Mouse (Mus musculus) midbrain, embryonic 16.5 days (tissue): Measurements from ENCODE around the gene Lamc3. TPM values are rescaled to one million over a fixed set of nuclear protein-coding genes. Genes with fewer than 3 reads are reported as not detected.
A peak's percentile ranks its signal among the peaks of the same experiment; 100 is the strongest.

Experiments used
- ATAC-seq: fragments of 200-750 bp; cut with Nextera tagmentation; 2 replicates; pipeline ENCODE4 v1.8.0; 2017; ENCODE audit warnings: moderate TSS enrichment
- H3K27ac ChIP-seq: fragments of 300-500 bp; sonication (generic); 2 replicates; pipeline ENCODE4 v1.5.1; 2014; ENCODE audit warnings: mild to moderate bottlenecking, low read length, mixed read lengths
- H3K27me3 ChIP-seq: fragments of 300-500 bp; sonication (generic); 2 replicates; pipeline ENCODE4 v1.6.1; 2014; ENCODE audit warnings: low read depth, low read length, mixed read lengths; ENCODE audit not compliant: control insufficient read depth, insufficient read depth
- H3K36me3 ChIP-seq: fragments of 300-500 bp; sonication (generic); 2 replicates; pipeline ENCODE4 v1.6.1; 2014; ENCODE audit warnings: mild to moderate bottlenecking, low read length, moderate library complexity, mixed read lengths; ENCODE audit not compliant: control insufficient read depth, insufficient read depth
- H3K4me1 ChIP-seq: fragments of 300-500 bp; sonication (generic); 2 replicates; pipeline ENCODE4 v1.6.1; 2014; ENCODE audit warnings: mild to moderate bottlenecking, low read length, mixed read lengths; ENCODE audit not compliant: control insufficient read depth, insufficient read depth
- H3K4me2 ChIP-seq: fragments of 300-500 bp; sonication (generic); 2 replicates; pipeline ENCODE4 v1.6.1; 2014; ENCODE audit warnings: mild to moderate bottlenecking, low read length, mixed read lengths
- H3K4me3 ChIP-seq: fragments of 300-500 bp; sonication (generic); 2 replicates; pipeline ENCODE4 v1.5.1; 2014; ENCODE audit warnings: low read depth, mild to moderate bottlenecking, low read length, moderate library complexity, mixed read lengths
- H3K9ac ChIP-seq: fragments of 300-500 bp; sonication (generic); 2 replicates; pipeline ENCODE4 v1.6.1; 2014; ENCODE audit warnings: low read depth, low read length, mixed read lengths
- H3K9me3 ChIP-seq: fragments of 300-500 bp; sonication (generic); replicated peaks from 2 replicates; pipeline ENCODE4 v1.6.1; 2014; ENCODE audit warnings: mild to moderate bottlenecking, low read length, mixed read lengths; ENCODE audit not compliant: control insufficient read depth, poor library complexity, severe bottlenecking
- WGBS: fragments of 180-500 bp; shearing (Covaris S2); extraction: QIAGEN DNeasy Blood & Tissue Kit; methylation state at CpG from one replicate; pipeline ENCODE4 v1.1.7; 2014; 5-methylcytosine and 5-hydroxymethylcytosine counted together
- polyA plus RNA-seq: library from polyadenylated mRNA; unstranded; fragments of >200 nt; fragmentation: Nextera tagmentation; extraction: Ambion mirVana; gene quantifications from 2 replicates; pipeline ENCODE4 v1.2.1, GENCODE M21; 2015

Gene Lamc3
- polyA plus RNA-seq, 1 experiment from 2014 or later = 3.9 TPM

GRCm38 (mm10) chr2:31952725-31953124 is 65.6 kb downstream of the Lamc3 start:
- H3K27me3 ChIP-seq = no peaks in the 10 kb centered on the region; the same call in 1 of the 2 replicates
- WGBS = 82% methylated on average over 3 of the region's 3 CpGs
- H3K36me3 ChIP-seq = no peaks in the 10 kb centered on the region
- H3K4me1 ChIP-seq = peaks cover 21% of the 10 kb centered on the region
- no peak overlapping the region for H3K27ac ChIP-seq
- no peak overlapping the region for H3K9ac ChIP-seq
- H3K4me3 ChIP-seq = no peak overlapping the region
- H3K4me2 ChIP-seq = 0 out of 2 replicates have a peak overlapping the region, but pooled peaks have one; percentile 9
- no peak for ATAC-seq
- H3K9me3 ChIP-seq = no peaks in the 10 kb centered on the region

- no peak overlapping the region for H3K4me2 ChIP-seq
- H3K27me3 ChIP-seq = no peaks in the 10 kb centered on the region
- ATAC-seq = no peak
- no peaks in the 10 kb centered on the region for H3K9me3 ChIP-seq
- no peaks in the 10 kb centered on the region for H3K36me3 ChIP-seq
- peaks cover 21% of the 10 kb centered on the region for H3K4me1 ChIP-seq
- 91% methylated on average over 8 of the region's 8 CpGs for WGBS
- no peak overlapping the region for H3K4me3 ChIP-seq
- no peak overlapping the region for H3K9ac ChIP-seq
- no peak overlapping the region for H3K27ac ChIP-seq
These were observed 66.6 kb downstream of the Lamc3 start for GRCm38 (mm10) chr2:31953687-31954086.

- no peak overlapping the region for H3K9ac ChIP-seq
- 83% methylated on average over 9 of the region's 9 CpGs for WGBS
- no peak overlapping the region for H3K4me2 ChIP-seq
- H3K27me3 ChIP-seq = no peaks in the 10 kb centered on the region
- no peaks in the 10 kb centered on the region for H3K9me3 ChIP-seq
- no peaks in the 10 kb centered on the region for H3K36me3 ChIP-seq
- ATAC-seq = no peak
- peaks cover 19% of the 10 kb centered on the region for H3K4me1 ChIP-seq
- H3K4me3 ChIP-seq = no peak overlapping the region
- no peak overlapping the region for H3K27ac ChIP-seq
These were observed 67.7 kb downstream of the Lamc3 start for GRCm38 (mm10) chr2:31954779-31955181.

GRCm38 (mm10) chr2:31955686-31956085 is 68.6 kb downstream of the Lamc3 start:
- WGBS = 82% methylated on average over 5 of the region's 5 CpGs
- H3K27me3 ChIP-seq = no peaks in the 10 kb centered on the region

GRCm38 (mm10) chr2:31957211-31957610 is 70.1 kb downstream of the Lamc3 start:
- WGBS = 93% methylated on average over 10 of the region's 10 CpGs

More at GRCm38 (mm10) chr2:31955686-31956085, 68.6 kb downstream of the Lamc3 start:
- H3K9me3 ChIP-seq = no peaks in the 10 kb centered on the region
- H3K36me3 ChIP-seq = no peaks in the 10 kb centered on the region
- H3K4me3 ChIP-seq = no peak overlapping the region
- no peak overlapping the region for H3K27ac ChIP-seq
- ATAC-seq = no peak
- peaks cover 14% of the 10 kb centered on the region for H3K4me1 ChIP-seq
- no peak overlapping the region for H3K4me2 ChIP-seq
- H3K9ac ChIP-seq = no peak overlapping the region

GRCm38 (mm10) chr2:31960986-31961385 is 73.9 kb downstream of the Lamc3 start:
- Histone ChIP-seq H3K27me3 (no peaks in the 10 kb centered on the region), H3K4me2 (no peak overlapping the region), H3K9me3 (no peaks in the 10 kb centered on the region), H3K9ac (no peak overlapping the region), H3K4me3 (no peak overlapping the region), H3K4me1 (no peaks in the 10 kb centered on the region; the same call in 1 of the 2 replicates), H3K27ac (no peak overlapping the region), H3K36me3 (no peaks in the 10 kb centered on the region)
- no peak for ATAC-seq
- 96% methylated on average over 8 of the region's 8 CpGs for WGBS

More at GRCm38 (mm10) chr2:31957211-31957610, 70.1 kb downstream of the Lamc3 start:
- Histone ChIP-seq H3K36me3 (no peaks in the 10 kb centered on the region), H3K9me3 (no peaks in the 10 kb centered on the region), H3K4me2 (no peak overlapping the region), H3K27ac (no peak overlapping the region), H3K27me3 (no peaks in the 10 kb centered on the region), H3K4me1 (peaks cover 3% of the 10 kb centered on the region; the same call in 1 of the 2 replicates), H3K4me3 (no peak overlapping the region), H3K9ac (no peak overlapping the region)
- ATAC-seq = no peak

GRCm38 (mm10) chr2:31961791-31962222 is 74.7 kb downstream of the Lamc3 start:
- H3K36me3 ChIP-seq = no peaks in the 10 kb centered on the region
- no peaks in the 10 kb centered on the region for H3K9me3 ChIP-seq
- H3K9ac ChIP-seq = no peak overlapping the region
- 72% methylated on average over 4 of the region's 4 CpGs for WGBS
- no peaks in the 10 kb centered on the region for H3K27me3 ChIP-seq
- H3K4me1 ChIP-seq = no peaks in the 10 kb centered on the region; the same call in 1 of the 2 replicates
- ATAC-seq = no peak
- peak overlapping the region; percentile 79 for H3K27ac ChIP-seq
- no peak overlapping the region for H3K4me3 ChIP-seq
- no peak overlapping the region for H3K4me2 ChIP-seq

- 40% methylated on average over 8 of the region's 8 CpGs for WGBS
- Histone ChIP-seq H3K9ac (no peak overlapping the region), H3K27me3 (no peaks in the 10 kb centered on the region), H3K9me3 (no peaks in the 10 kb centered on the region), H3K36me3 (no peaks in the 10 kb centered on the region), H3K4me3 (no peak overlapping the region), H3K4me2 (no peak overlapping the region), H3K27ac (peak overlapping the region; percentile 79), H3K4me1 (no peaks in the 10 kb centered on the region; the same call in 1 of the 2 replicates)
- ATAC-seq = peak; percentile 93
These were observed 75.6 kb downstream of the Lamc3 start for GRCm38 (mm10) chr2:31962501-31963224.

- H3K4me2 ChIP-seq = no peak overlapping the region
- 79% methylated on average over 7 of the region's 7 CpGs for WGBS
These were observed 76.4 kb downstream of the Lamc3 start for GRCm38 (mm10) chr2:31963491-31963890.

More at GRCm38 (mm10) chr2:31963491-31963890, 76.4 kb downstream of the Lamc3 start:
- Histone ChIP-seq H3K36me3 (no peaks in the 10 kb centered on the region), H3K4me3 (no peak overlapping the region), H3K9me3 (no peaks in the 10 kb centered on the region), H3K4me1 (no peaks in the 10 kb centered on the region; the same call in 1 of the 2 replicates), H3K27me3 (no peaks in the 10 kb centered on the region), H3K9ac (no peak overlapping the region), H3K27ac (peak overlapping the region; percentile 79)
- ATAC-seq = no peak
